Mouse (Mus musculus) heart, embryonic 13.5 days (tissue): ENCODE data around the gene Asb15. TPM values are rescaled to one million over a fixed set of nuclear protein-coding genes. Genes with fewer than 3 reads are reported as not detected.

ENCODE experiments used
- ATAC-seq: fragments of 200-750 bp; cut with Nextera tagmentation; 2 replicates; pipeline ENCODE4 v1.8.0; 2017; ENCODE audit warnings: moderate TSS enrichment; ENCODE audit not compliant: insufficient number of reproducible peaks, low FRiP score, low TSS enrichment; ENCODE audit errors: extremely low read depth
- H3K27ac ChIP-seq: fragments of 300-500 bp; sonication (generic); replicated peaks from 2 replicates; pipeline ENCODE4 v1.5.1; 2015; ENCODE audit warnings: moderate library complexity, mild to moderate bottlenecking, inconsistent platforms
- H3K27me3 ChIP-seq: fragments of 300-500 bp; sonication (generic); replicated peaks from 2 replicates; pipeline ENCODE4 v1.6.1; 2015; ENCODE audit warnings: mild to moderate bottlenecking, inconsistent platforms
- H3K36me3 ChIP-seq: fragments of 300-500 bp; sonication (generic); 2 replicates; pipeline ENCODE4 v1.6.1; 2015; ENCODE audit warnings: mild to moderate bottlenecking, inconsistent platforms
- H3K4me1 ChIP-seq: fragments of 300-500 bp; sonication (generic); 2 replicates; pipeline ENCODE4 v1.6.1; 2015; ENCODE audit warnings: inconsistent platforms
- H3K4me2 ChIP-seq: fragments of 300-500 bp; sonication (generic); 2 replicates; pipeline ENCODE4 v1.6.1; 2015; ENCODE audit warnings: inconsistent platforms, mild to moderate bottlenecking, moderate library complexity
- H3K4me3 ChIP-seq: fragments of 300-500 bp; sonication (generic); 2 replicates; pipeline ENCODE4 v1.5.1; 2015; ENCODE audit warnings: moderate library complexity, mild to moderate bottlenecking, inconsistent platforms
- H3K9ac ChIP-seq: fragments of 300-500 bp; sonication (generic); 2 replicates; pipeline ENCODE4 v1.6.1; 2015; ENCODE audit warnings: inconsistent platforms, mild to moderate bottlenecking, moderate library complexity
- H3K9me3 ChIP-seq: fragments of 300-500 bp; sonication (generic); 2 replicates; pipeline ENCODE4 v1.6.1; 2016; ENCODE audit warnings: inconsistent platforms
- WGBS: fragments of 180-500 bp; shearing (Covaris S2); methylation state at CpG from one replicate; pipeline ENCODE4 v1.1.7; 2015; ENCODE audit warnings: mixed read lengths; 5-methylcytosine and 5-hydroxymethylcytosine counted together
- polyA plus RNA-seq: library from polyadenylated mRNA; unstranded; fragments of >200 nt; fragmentation: Nextera tagmentation; extraction: Ambion mirVana; gene quantifications from 2 replicates; pipeline ENCODE4 v1.2.1, GENCODE M21; 2015

Gene Asb15
- polyA plus RNA-seq, 1 experiment from 2014 or later, result 0.16 TPM

GRCm38 (mm10) chr6:24568963-24569362 is 41.0 kb downstream of the Asb15 start:
- Histone ChIP-seq H3K27ac (no peak overlapping the region), H3K4me1 (peaks cover 12% of the 10 kb centered on the region), H3K9me3 (peaks cover 4% of the 10 kb centered on the region; the same call in 1 of the 2 replicates), H3K27me3 (no peaks in the 10 kb centered on the region), H3K4me3 (no peak overlapping the region), H3K9ac (no peak overlapping the region), H3K36me3 (no peaks in the 10 kb centered on the region), H3K4me2 (no peak overlapping the region)
- no peak for ATAC-seq
- WGBS, result 68% methylated on average over 5 of the region's 5 CpGs

GRCm38 (mm10) chr6:24569711-24570110 is 41.8 kb downstream of the Asb15 start:
- Histone ChIP-seq H3K36me3 (no peaks in the 10 kb centered on the region), H3K4me2 (no peak overlapping the region), H3K9ac (no peak overlapping the region), H3K4me1 (peaks cover 12% of the 10 kb centered on the region), H3K27ac (0 out of 2 replicates have a peak overlapping the region, but pooled peaks have one; percentile 48), H3K27me3 (no peaks in the 10 kb centered on the region), H3K4me3 (no peak overlapping the region), H3K9me3 (peaks cover 7% of the 10 kb centered on the region; the same call in 1 of the 2 replicates)
- 60% methylated on average over 1 of the region's 1 CpGs for WGBS
- no peak for ATAC-seq

DNA sequence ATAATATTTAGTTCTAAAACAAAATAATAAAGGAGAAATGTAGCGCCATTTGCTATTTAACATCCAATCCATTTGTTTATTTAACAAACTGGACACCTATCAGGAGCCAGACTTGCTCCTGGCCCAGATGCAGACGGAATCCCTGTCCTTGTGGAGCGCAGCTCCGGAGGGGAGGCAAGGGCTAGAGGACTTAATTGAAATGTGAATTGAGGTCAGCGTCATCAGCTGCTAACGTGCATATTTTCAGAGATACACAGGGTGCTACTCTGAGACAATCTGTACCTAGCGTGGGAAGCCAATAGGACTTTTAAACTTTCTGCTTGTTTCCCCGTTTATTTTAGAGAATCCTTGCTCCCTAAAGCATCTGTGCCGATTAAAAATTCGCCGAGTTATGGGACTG is 42.3 kb downstream of the Asb15 start:
- Histone ChIP-seq H3K4me3 (no peak overlapping the region), H3K9me3 (peaks cover 7% of the 10 kb centered on the region; the same call in 1 of the 2 replicates), H3K27ac (no peak overlapping the region), H3K9ac (no peak overlapping the region), H3K27me3 (no peaks in the 10 kb centered on the region), H3K36me3 (no peaks in the 10 kb centered on the region), H3K4me2 (no peak overlapping the region), H3K4me1 (peaks cover 12% of the 10 kb centered on the region)
- no peak for ATAC-seq
- 67% methylated on average over 11 of the region's 11 CpGs for WGBS

GRCm38 (mm10) chr6:24571126-24571525 is 43.2 kb downstream of the Asb15 start:
- Histone ChIP-seq H3K27ac (peak overlapping the region; percentile 54), H3K9me3 (peaks cover 7% of the 10 kb centered on the region; the same call in 1 of the 2 replicates)
- no peak for ATAC-seq

GRCm38 (mm10) chr6:24572431-24572830 is 44.5 kb downstream of the Asb15 start:
- no peak for ATAC-seq
- Histone ChIP-seq H3K4me2 (no peak overlapping the region), H3K4me3 (no peak overlapping the region), H3K27me3 (no peaks in the 10 kb centered on the region), H3K4me1 (peaks cover 12% of the 10 kb centered on the region), H3K9ac (no peak overlapping the region), H3K36me3 (no peaks in the 10 kb centered on the region), H3K9me3 (peaks cover 7% of the 10 kb centered on the region; the same call in 1 of the 2 replicates), H3K27ac (no peak overlapping the region)
- WGBS, result 87% methylated on average over 14 of the region's 14 CpGs

More at GRCm38 (mm10) chr6:24571126-24571525, 43.2 kb downstream of the Asb15 start:
- Histone ChIP-seq H3K4me2 (no peak overlapping the region), H3K9ac (no peak overlapping the region), H3K36me3 (no peaks in the 10 kb centered on the region), H3K27me3 (no peaks in the 10 kb centered on the region), H3K4me1 (peaks cover 12% of the 10 kb centered on the region), H3K4me3 (no peak overlapping the region)
- WGBS, result 52% methylated on average over 6 of the region's 6 CpGs

DNA sequence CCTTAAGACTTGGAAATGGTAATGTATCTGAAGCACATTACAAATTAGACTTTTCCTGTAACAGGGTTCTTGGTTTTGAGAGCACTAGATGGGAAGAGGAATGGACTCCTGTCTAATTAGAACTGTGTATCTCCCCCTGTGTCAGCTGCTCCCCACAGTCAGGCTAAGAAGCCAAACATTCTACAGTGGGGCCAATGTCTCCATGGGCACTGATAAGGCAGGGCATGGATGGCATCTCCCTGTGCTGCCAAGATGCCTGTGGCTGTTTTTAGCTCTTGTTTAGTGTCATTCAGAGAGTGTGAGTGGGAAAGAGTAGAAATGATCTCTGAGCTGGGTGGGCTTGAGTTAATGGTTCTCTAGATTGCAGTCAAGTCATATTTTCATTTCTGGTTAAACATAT is 45.4 kb downstream of the Asb15 start:
- Histone ChIP-seq H3K9ac (no peak overlapping the region), H3K36me3 (no peaks in the 10 kb centered on the region), H3K27ac (no peak overlapping the region), H3K9me3 (peaks cover 7% of the 10 kb centered on the region; the same call in 1 of the 2 replicates), H3K4me3 (no peak overlapping the region), H3K4me1 (peaks cover 12% of the 10 kb centered on the region), H3K27me3 (no peaks in the 10 kb centered on the region), H3K4me2 (no peak overlapping the region)
- ATAC-seq, result no peak

DNA sequence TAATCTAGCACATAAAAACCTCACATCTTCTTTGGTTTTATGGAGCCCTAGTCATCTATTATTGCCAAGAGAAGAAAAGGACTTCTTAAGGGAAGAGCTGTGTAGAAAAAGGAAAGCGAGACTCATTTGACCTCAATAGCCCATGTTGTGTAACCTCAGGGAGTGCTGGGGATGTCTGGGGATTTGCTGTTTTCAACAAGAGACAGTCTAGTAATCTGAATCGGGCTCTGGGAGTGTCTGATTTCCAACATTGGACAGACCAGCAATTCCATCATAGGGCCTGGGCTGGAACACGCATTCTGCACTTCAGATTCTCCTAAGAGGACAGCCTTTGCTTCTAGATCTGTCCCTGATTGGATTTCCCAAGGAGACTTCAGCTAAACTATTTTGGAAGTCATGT is 55.5 kb downstream of the Asb15 start:
- H3K9me3 ChIP-seq, result no peaks in the 10 kb centered on the region
- 75% methylated on average over 3 of the region's 3 CpGs for WGBS
- H3K27ac ChIP-seq, result no peak overlapping the region
- no peaks in the 10 kb centered on the region for H3K27me3 ChIP-seq
- H3K4me1 ChIP-seq, result peaks cover 37% of the 10 kb centered on the region
- H3K4me2 ChIP-seq, result no peak overlapping the region
- H3K36me3 ChIP-seq, result no peaks in the 10 kb centered on the region
- no peak overlapping the region for H3K4me3 ChIP-seq
- ATAC-seq, result no peak
- H3K9ac ChIP-seq, result no peak overlapping the region

DNA sequence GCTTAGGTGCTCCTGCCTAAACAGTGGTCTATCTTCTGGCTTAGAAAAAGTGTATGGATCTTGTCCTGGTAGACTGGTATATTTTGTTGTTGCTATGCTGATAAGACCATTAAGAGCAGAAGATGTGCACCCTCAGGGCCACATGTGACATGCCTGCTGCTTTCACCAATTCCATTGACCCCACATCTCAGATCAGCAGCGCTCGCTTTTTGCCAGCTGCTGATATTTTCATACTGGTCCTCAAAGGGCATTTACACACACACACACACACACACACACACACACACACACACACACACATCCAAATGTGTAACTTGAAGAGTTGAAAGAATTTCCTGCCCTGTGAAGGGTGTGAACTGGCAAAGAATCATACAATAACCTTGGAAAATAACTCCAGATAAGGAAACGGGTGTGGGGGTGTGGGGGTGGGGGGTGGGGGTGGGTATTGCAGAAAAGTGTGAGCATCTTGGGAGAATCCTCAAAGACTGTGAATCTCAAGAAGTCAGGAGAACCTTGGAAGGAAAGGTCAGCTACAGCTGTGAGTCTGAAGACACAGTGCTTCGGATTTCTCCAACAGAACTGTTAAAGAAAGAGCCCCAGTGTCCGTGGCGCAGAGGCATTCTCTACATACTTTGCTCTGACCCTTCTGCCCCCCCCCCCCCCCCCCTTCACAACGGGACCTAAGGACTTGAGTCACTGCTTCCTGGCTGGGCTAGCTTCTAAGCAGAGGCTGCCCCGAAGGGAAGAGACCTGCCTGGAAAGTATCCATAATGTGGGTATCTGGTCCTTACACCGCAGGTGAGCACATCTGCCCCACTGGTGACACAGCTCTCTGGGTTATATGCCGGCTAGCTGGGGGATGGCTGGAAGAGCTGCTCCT is 57.7 kb downstream of the Asb15 start:
- peak overlapping the region; percentile 91 for H3K27ac ChIP-seq
- H3K4me2 ChIP-seq, result peak overlapping the region; percentile 24
- no peak for ATAC-seq
- H3K9me3 ChIP-seq, result no peaks in the 10 kb centered on the region
- WGBS, result 21% methylated on average over 10 of the region's 10 CpGs
- no peaks in the 10 kb centered on the region for H3K36me3 ChIP-seq
- H3K4me3 ChIP-seq, result no peak overlapping the region
- no peaks in the 10 kb centered on the region for H3K27me3 ChIP-seq
- H3K9ac ChIP-seq, result no peak overlapping the region; the same call in 1 of the 2 replicates
- H3K4me1 ChIP-seq, result peaks cover 41% of the 10 kb centered on the region

- H3K4me1 ChIP-seq, result peaks cover 46% of the 10 kb centered on the region
- H3K4me3 ChIP-seq, result no peak overlapping the region
- no peak for ATAC-seq
- no peaks in the 10 kb centered on the region for H3K27me3 ChIP-seq
- WGBS, result 12% methylated on average over 3 of the region's 3 CpGs
- peak overlapping the region; percentile 57; the same call in 1 of the 2 replicates for H3K9ac ChIP-seq
- H3K9me3 ChIP-seq, result no peaks in the 10 kb centered on the region
- no peaks in the 10 kb centered on the region for H3K36me3 ChIP-seq
- peak overlapping the region; percentile 91 for H3K27ac ChIP-seq
- peak overlapping the region; percentile 27 for H3K4me2 ChIP-seq
Measured at GRCm38 (mm10) chr6:24586885-24587284, 58.9 kb downstream of the Asb15 start.

- Histone ChIP-seq H3K9me3 (no peaks in the 10 kb centered on the region), H3K4me1 (peaks cover 41% of the 10 kb centered on the region), H3K4me3 (no peak overlapping the region), H3K4me2 (no peak overlapping the region), H3K9ac (0 out of 2 replicates have a peak overlapping the region, but pooled peaks have one; percentile 19), H3K27ac (0 out of 2 replicates have a peak overlapping the region, but pooled peaks have one; percentile 48), H3K27me3 (no peaks in the 10 kb centered on the region), H3K36me3 (no peaks in the 10 kb centered on the region)
- no peak for ATAC-seq
- WGBS, result 79% methylated on average over 5 of the region's 5 CpGs
Measured at GRCm38 (mm10) chr6:24590282-24590681, 62.3 kb downstream of the Asb15 start.

DNA sequence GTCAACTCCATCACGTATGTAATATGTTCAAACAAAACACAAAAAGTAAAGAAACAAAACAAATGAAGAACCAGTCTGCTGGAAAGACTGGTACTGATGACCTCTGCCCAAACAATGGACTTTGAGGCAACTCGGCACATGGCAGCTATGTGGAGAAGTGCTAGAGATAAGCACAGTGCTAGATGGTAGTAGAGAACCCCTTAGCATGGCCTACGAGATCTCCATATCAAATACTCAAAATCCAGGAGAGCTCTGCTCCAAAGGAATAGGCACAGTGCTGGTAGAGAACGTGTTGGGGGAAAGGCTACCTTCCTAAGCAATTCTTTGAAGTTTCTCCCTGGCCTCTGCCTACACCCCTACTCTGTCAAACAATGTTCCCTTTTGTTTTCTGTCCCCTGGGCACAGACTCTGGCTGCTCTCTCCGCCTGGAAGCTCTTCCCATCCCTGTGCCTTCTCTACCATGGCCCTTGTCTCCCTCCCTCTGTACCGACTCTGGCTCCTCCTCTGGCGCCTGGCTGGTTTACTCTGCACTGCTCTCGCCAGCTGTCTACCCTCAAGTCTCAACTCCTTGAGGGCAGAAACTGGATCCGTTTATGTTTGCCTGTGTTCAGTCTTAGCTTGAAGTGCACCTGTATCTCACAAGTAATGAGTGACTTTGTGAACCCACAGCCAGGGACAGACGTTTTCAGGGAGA is 63.7 kb downstream of the Asb15 start:
- H3K4me2 ChIP-seq, result no peak overlapping the region
- WGBS, result 40% methylated on average over 10 of the region's 10 CpGs
- H3K4me1 ChIP-seq, result peaks cover 30% of the 10 kb centered on the region
- no peaks in the 10 kb centered on the region for H3K36me3 ChIP-seq
- H3K27me3 ChIP-seq, result no peaks in the 10 kb centered on the region
- no peaks in the 10 kb centered on the region for H3K9me3 ChIP-seq
- H3K27ac ChIP-seq, result no peak overlapping the region
- H3K4me3 ChIP-seq, result no peak overlapping the region
- H3K9ac ChIP-seq, result no peak overlapping the region
- no peak for ATAC-seq
